In genomic region chr6:30693350-30693991, GRCm38 (mm10) we compare ENCODE assay signal across 8 mouse cellular contexts. TPM values are rescaled to one million over a fixed set of nuclear protein-coding genes. Genes with fewer than 3 reads are reported as not detected.
DNase-seq lines count a peak whose midpoint lies in the region; ATAC-seq and TF ChIP-seq lines count a peak whose summit lies in the region.

Gene Cep41 (minus strand): TSS chr6:30693749.

- peak; percentile 42; the same call in 1 of the 2 replicates for TF ChIP-seq POLR2A in lung, adult 2 months (IDR thresholded peaks at IDR 0.05; ENCODE audit: borderline replicate concordance, extremely low read depth, low read depth, low read length)

- H3K27me3 ChIP-seq in forebrain, embryonic 15.5 days, result no peaks in the 10 kb centered on the region

- H3K27ac ChIP-seq in forebrain, embryonic 15.5 days (replicated peaks), result peak within 1 kb of the TSS; percentile 95

- peak within 1 kb of the TSS; percentile 65 for H3K4me2 ChIP-seq in forebrain, embryonic 15.5 days (replicated peaks)

- H3K4me1 ChIP-seq in forebrain, embryonic 15.5 days, result peaks cover 18% of the 10 kb centered on the region
- peaks cover 4% of the 10 kb centered on the region; the same call in 1 of the 2 replicates for H3K4me1 ChIP-seq in lung, adult 2 months (ENCODE audit: control insufficient read depth, insufficient read depth, low read length)

- intact Hi-C loops in heart, postnatal 25 days (cut with DNase I), result no loop called here

- no peak for TF ChIP-seq CTCF in lung, adult 2 months (IDR thresholded peaks at IDR 0.05; ENCODE audit: insufficient read depth, low read length)

- DNase-seq in ES-CJ7 (ENCODE audit: low read depth, low spot score), result peak; percentile 98
- peak; percentile 97 for DNase-seq in cerebellum, adult 11 months
- DNase-seq in heart, postnatal 25 days (ENCODE audit: low spot score), result peak; percentile 94
- peak; percentile 96 to 98 for DNase-seq in layer of hippocampus, adult 18-20 months (ENCODE audit: low spot score in 2 of 2)
- peak; percentile 99 for DNase-seq in lung, adult 2 months
- peak; percentile 85 to 92 for DNase-seq in thymus, adult 18-20 months

- H3K36me3 ChIP-seq in forebrain, embryonic 15.5 days, result no peaks in the 10 kb centered on the region

- peak within 1 kb of the TSS; percentile 67 for H3K4me3 ChIP-seq in forebrain, embryonic 15.5 days
- H3K4me3 ChIP-seq in lung, adult 2 months (replicated peaks; ENCODE audit: extremely low read depth, low read depth, low read length), result peak within 1 kb of the TSS; percentile 100

- WGBS in forebrain, embryonic 15.5 days, result under 1% methylated on average over 52 of the region's 52 CpGs
- WGBS in lung, adult 2 months, result under 1% methylated on average over 52 of the region's 52 CpGs

- peak; percentile 98 for ATAC-seq in forebrain, embryonic 15.5 days (replicated peaks)
- ATAC-seq in neutrophil, adult 5-6 weeks (ENCODE audit: extremely low read depth, insufficient number of reproducible peaks, low FRiP score, poor library complexity, severe bottlenecking), result peak; percentile 88

- peak within 1 kb of the TSS; percentile 58 for H3K9ac ChIP-seq in forebrain, embryonic 15.5 days (replicated peaks)

- no peaks in the 10 kb centered on the region for H3K9me3 ChIP-seq in forebrain, embryonic 15.5 days

RNA-seq across cellular contexts. Expression of gene Cep41, which starts in this region (rescaled TPM):
- polyA plus RNA-seq in forebrain, embryonic 15.5 days (2015; fragmentation: Nextera tagmentation; extraction: Ambion mirVana), result 14.9 and 17.3 TPM in 2 replicates
- total RNA-seq in heart, postnatal 25 days (2021), result 1 to 10 TPM; 1.9 to 3.1 TPM
- total RNA-seq in layer of hippocampus, adult 18-20 months (2021), result 1 to 10 TPM; 5.3 to 6.0 TPM
- polyA plus RNA-seq in lung, adult 2 months (2012; rRNA removed), result 3.7 and 4.6 TPM in 2 replicates
- total RNA-seq in neutrophil, adult 5-6 weeks (2017), result 2.7 and 6.5 TPM in 2 replicates

Comparison
In these comparisons a context has a peak if more than half of its experiments do, and no peak if none do; other contexts are left out.
1. Peak in every context shown above with its lines: DNase-seq, ATAC-seq, H3K4me3 ChIP-seq and H3K27ac ChIP-seq.